Mouse (Mus musculus) spleen, adult 2 months (tissue): Measurements from ENCODE around the gene Rcvrn.

Source experiments
- CTCF ChIP-seq: fragments of 200-500 bp; IDR thresholded peaks from 2 replicates; pipeline ENCODE4 v1.5.1; 2011; ENCODE audit warnings: mild to moderate bottlenecking, inconsistent platforms; ENCODE audit not compliant: insufficient read depth, insufficient read length, insufficient replicate concordance; ENCODE audit errors: extremely low read depth
- POLR2A ChIP-seq: fragments of 200-500 bp; IDR thresholded peaks from 2 replicates; pipeline ENCODE4 v1.6.1; 2011; ENCODE audit warnings: low read depth, low read length, inconsistent platforms

DNA sequence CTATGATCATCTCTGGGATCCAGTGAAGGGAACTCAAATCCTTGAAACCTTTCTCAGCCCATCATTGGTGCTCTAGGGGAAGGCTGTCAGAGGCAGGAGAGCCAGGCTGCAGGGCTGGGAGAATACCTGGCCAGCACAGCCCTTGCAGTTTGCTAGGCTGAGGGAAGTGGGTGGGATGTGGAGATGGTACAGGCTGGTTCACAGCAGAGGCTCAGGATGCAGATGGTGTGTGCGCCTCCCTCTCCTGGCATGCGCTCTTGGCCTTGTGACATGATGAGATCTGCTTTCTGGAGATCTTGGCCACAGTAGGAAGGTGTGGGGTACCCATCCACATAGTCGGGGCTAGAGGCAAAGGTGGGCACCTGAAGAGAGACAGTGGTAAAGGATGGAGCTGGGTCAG lies 30.9 kb upstream of the Rcvrn start:
- TF ChIP-seq CTCF = no peak
- no peak for TF ChIP-seq POLR2A
